Mouse (Mus musculus): ENCODE results near the gene Dmrta2. TPM values are rescaled to one million over a fixed set of nuclear protein-coding genes. Genes with fewer than 3 reads are reported as not detected.

The Dmrta2 gene
- polyA plus RNA-seq, 1 experiment, result 0.19 TPM

GRCm38 (mm10) chr4:110020255-110020654 is 42.4 kb downstream of the Dmrta2 start:
- H3K4me1 ChIP-seq (ENCODE audit: control insufficient read depth, insufficient read depth, low read length), result peaks cover 3% of the 10 kb centered on the region; the same call in 1 of the 2 replicates
- no peak overlapping the region for H3K27ac ChIP-seq (ENCODE audit: insufficient read depth, low read depth, low read length)
- H3K4me3 ChIP-seq (ENCODE audit: insufficient read depth, low read length), result no peak overlapping the region
- TF ChIP-seq CTCF (IDR thresholded peaks at IDR 0.05; ENCODE audit: low read depth, low read length) (peak; percentile 59), POLR2A (IDR thresholded peaks at IDR 0.05; ENCODE audit: borderline replicate concordance, low read depth, low read length) (no peak)

GRCm38 (mm10) chr4:110021956-110022625 is 44.2 kb downstream of the Dmrta2 start:
- no peak for TF ChIP-seq POLR2A (IDR thresholded peaks at IDR 0.05; ENCODE audit: borderline replicate concordance, low read depth, low read length)
- TF ChIP-seq CTCF (IDR thresholded peaks at IDR 0.05; ENCODE audit: low read depth, low read length), result peak; percentile 89
- Histone ChIP-seq H3K4me1 (ENCODE audit: control insufficient read depth, insufficient read depth, low read length) (peaks cover 3% of the 10 kb centered on the region; the same call in 1 of the 2 replicates), H3K27ac (ENCODE audit: insufficient read depth, low read depth, low read length) (no peak overlapping the region), H3K4me3 (ENCODE audit: insufficient read depth, low read length) (no peak overlapping the region)

GRCm38 (mm10) chr4:110028461-110029188 is 50.8 kb downstream of the Dmrta2 start:
- no peak overlapping the region for H3K4me3 ChIP-seq (ENCODE audit: insufficient read depth, low read length)
- H3K4me1 ChIP-seq (ENCODE audit: control insufficient read depth, insufficient read depth, low read length), result no peaks in the 10 kb centered on the region
- H3K27ac ChIP-seq (ENCODE audit: insufficient read depth, low read depth, low read length), result no peak overlapping the region
- TF ChIP-seq POLR2A (IDR thresholded peaks at IDR 0.05; ENCODE audit: borderline replicate concordance, low read depth, low read length) (no peak), CTCF (IDR thresholded peaks at IDR 0.05; ENCODE audit: low read depth, low read length) (0 out of 2 replicates have a peak, but pooled peaks have one; percentile 29)

GRCm38 (mm10) chr4:110029446-110029845 is 51.6 kb downstream of the Dmrta2 start:
- Histone ChIP-seq H3K4me1 (ENCODE audit: control insufficient read depth, insufficient read depth, low read length) (no peaks in the 10 kb centered on the region), H3K27ac (ENCODE audit: insufficient read depth, low read depth, low read length) (no peak overlapping the region), H3K4me3 (ENCODE audit: insufficient read depth, low read length) (no peak overlapping the region)
- TF ChIP-seq CTCF (IDR thresholded peaks at IDR 0.05; ENCODE audit: low read depth, low read length) (no peak), POLR2A (IDR thresholded peaks at IDR 0.05; ENCODE audit: borderline replicate concordance, low read depth, low read length) (no peak)
